Mouse (Mus musculus): ENCODE data around the gene Pllp.

DNA sequence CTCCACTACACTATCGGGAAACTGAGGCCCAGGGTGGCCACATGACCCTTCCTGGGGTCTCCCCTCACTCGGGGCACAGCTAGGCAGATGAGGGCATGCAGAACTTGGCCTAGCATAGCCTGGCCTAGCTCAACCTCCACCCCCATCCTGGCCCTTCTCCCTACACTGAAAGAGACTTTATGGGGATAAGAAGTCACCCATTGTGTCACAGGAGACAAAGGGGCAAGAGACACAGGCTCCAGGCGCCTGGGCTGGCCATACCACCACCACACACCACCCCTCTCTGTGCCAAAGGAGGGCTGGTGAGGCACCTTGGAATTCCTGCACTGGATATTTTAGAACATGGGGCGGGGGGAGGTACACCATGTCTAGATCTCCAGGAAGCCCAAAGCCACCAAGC, 11.8 kb downstream of the Pllp start:
- no peak for TF ChIP-seq POLR2A (IDR thresholded peaks at IDR 0.05; ENCODE audit: insufficient read depth, low read depth, low read length)
- no peak for TF ChIP-seq CTCF (IDR thresholded peaks at IDR 0.05)
- no peak for TF ChIP-seq EP300 (IDR thresholded peaks at IDR 0.05; ENCODE audit: insufficient read depth, low read depth, low read length)

All from heart, adult 2 months (tissue).